Mouse (Mus musculus) T-helper 1 cell (primary cell): ENCODE results near the gene Esrrg.

Experiments used
- in situ Hi-C: fragments of 300-600 bp; cut with MboI, MseI; formaldehyde crosslinking; loops from one replicate; pipeline ENCODE4 v1.15.1; 2025; ENCODE audit warnings: high pct_unique_total_duplicates

The Esrrg gene

DNA sequence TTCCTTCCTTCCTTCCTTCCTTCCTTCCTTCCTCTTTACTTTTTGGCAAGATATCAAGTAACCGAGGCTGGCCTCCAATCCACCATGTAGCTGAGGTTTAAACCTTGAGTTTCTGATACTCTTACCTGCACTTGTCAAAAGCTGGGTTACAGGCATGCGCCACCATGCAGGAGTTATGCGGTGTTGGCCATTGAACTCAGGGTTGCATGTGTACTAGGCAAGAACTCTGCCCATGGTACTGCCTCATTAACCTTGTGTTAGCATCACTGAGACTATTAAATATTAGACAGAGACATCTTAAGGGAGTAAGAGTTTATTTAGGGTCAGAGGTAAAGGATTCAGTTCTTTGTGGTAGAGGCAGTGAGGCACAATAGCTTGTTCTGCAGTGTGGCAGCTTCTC, 161.6 kb downstream of the Esrrg start:
- in situ Hi-C loops = no loop called here

DNA sequence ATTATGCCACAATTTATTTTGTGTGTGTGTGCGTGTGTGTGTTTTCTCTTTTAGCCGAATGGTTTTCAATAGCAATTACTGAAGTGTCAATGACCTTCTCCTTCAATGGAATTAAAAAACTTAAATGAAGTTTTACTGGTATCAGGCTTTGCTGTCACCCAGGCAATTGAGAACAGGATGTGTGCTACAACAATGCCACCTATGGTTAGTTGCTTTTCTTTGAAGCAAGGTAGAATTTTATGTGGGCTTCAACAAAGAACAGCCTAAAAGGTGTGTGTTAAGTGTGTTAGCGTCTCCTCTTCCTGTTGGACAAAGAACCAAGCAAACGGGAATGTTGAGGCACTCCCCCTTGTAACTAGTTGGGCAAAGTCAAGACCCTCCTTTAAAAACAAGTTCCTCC, 162.5 kb downstream of the Esrrg start:
- in situ Hi-C loops = no loop called here

GRCm38 (mm10) chr1:187779589-187780178, 171.1 kb downstream of the Esrrg start:
- in situ Hi-C loops = no loop called here

- in situ Hi-C loops = no loop called here
Measured at GRCm38 (mm10) chr1:187785226-187785625, 176.6 kb downstream of the Esrrg start.

DNA sequence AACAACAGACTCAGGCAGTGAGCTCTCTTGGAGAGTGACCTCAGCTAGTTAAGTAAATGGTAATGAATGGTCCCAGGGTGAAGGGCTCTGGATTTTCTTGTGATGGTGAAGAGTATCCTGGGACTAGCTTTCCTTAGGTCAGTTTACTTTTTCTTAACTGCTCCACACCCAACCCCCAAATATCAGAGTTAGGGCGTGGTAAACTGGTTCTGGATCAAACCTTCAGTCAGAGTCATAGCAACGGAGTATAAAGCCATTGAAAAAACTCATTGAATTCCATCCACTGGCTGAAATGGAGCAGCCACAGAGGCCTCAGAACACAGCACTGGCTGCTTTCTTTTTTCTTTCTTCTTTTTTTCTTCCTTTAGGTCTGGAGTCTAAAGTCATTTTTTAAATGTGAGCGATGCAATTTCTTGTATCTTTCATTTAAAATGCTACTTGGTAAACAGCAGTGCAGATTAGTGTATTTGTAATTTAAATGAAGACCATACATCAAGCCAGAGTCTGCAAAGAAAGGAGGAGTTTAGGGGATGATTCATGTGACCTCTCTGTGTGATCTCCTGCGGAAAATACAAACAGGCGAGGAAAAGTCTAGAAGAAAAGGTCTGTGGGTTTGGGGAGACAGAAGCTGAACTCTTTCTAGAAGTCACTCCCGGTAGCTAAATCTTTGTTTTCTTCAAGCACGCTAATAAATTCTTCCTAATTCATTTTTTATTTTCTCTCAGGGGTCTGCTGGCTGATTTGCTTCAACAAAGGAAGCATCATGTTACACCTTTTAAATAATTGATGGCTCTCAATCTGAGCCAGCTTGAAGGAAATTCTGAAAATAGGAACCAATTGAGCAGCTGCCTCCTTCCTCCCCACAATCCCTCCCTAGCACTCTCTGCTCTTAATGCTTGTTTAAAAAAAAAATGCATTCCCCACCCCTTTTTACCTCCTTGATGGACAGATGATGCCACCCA, 178.7 kb downstream of the Esrrg start:
- in situ Hi-C loops = no loop called here

GRCm38 (mm10) chr1:187794240-187794930, 185.8 kb downstream of the Esrrg start:
- in situ Hi-C loops = no loop called here

DNA sequence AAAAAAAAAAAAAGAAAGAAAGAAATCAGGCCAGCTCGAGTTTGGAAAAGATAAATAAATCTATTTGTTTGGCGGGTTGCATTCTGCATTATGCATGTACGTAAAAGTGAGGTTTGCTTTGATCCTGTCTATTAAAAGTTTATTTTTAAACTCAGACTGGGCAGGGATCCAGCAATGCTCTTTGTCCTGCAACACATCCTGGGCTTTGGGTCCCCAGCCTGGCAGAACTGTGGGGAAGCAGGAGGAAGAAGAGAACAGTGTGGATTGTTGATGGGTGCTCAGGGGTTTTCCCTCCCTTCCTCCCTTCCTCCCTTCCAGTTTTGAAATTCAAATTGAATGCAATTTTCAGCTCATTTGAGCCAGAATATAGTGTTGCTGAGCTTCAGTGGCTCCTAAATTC, 187.0 kb downstream of the Esrrg start:
- in situ Hi-C loops = no loop called here

GRCm38 (mm10) chr1:187799300-187799699, 190.7 kb downstream of the Esrrg start:
- in situ Hi-C loops = no loop called here

DNA sequence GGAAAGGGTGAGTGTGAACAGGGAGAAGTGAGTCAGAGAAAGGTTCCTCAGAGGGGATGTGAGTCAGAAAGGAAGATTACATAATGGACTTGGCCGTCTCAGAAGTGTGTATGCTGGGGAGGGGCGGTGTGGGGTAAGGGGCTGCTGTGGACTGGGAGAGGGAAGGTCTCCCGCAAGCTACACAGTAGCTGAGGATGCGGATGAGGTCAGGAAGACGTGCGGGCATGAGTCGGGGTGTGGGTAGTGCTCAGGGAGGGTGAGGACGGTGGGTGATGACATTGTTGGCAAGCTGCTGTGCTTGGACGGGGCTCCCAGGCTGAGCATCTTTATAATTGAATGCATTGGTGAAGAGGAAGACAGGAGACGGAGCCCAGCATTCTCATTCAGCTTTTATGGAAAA, 192.2 kb downstream of the Esrrg start:
- in situ Hi-C loops = no loop called here

DNA sequence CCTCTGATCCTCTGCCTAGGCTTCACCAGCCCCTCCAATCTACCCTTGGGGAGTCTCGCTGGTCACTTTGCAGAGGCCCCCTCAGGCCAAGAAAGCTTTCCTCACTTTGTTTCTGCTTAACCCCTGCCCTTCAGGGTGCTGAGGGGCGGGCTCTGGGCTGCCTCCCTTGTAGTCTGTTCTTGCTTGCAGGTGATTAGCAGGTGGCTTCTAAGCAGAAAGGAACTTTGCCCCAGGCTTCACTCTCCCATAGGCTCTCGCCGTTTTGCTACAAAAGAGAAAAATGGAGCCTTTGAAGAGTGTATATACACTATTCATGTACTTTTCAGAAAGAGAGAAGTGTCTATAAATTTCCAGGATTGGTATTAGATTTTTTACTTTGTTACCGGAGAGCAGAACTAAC, 195.0 kb downstream of the Esrrg start:
- in situ Hi-C loops = no loop called here

- in situ Hi-C loops = no loop called here
Measured at GRCm38 (mm10) chr1:187803997-187804396, 195.4 kb downstream of the Esrrg start.

- in situ Hi-C loops = no loop called here
Measured at GRCm38 (mm10) chr1:187805001-187805400, 196.4 kb downstream of the Esrrg start.

GRCm38 (mm10) chr1:187807477-187808390, 199.1 kb downstream of the Esrrg start:
- in situ Hi-C loops = no loop called here

- in situ Hi-C loops = no loop called here
Measured at GRCm38 (mm10) chr1:187808391-187808922, 199.9 kb downstream of the Esrrg start.

- in situ Hi-C loops = no loop called here
Measured at GRCm38 (mm10) chr1:187809546-187809945, 201.0 kb downstream of the Esrrg start.

DNA sequence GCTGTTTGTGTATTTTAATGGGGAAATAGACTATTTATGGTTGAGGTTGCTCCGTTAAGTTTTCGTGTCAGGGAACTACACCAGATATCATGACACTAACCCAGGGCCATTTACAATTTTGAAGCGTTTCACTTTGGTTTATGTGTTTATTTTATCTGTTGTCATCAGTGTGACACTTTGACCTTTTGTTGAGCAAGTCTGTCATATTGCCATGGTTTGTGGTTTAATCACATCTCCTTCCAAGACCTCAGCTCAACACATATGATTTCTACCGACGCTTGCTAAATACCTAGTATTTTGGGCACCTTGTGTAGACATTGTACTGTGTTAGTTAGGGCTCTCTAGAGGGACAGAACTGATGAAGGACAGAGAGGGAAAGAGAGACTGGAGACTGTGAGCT, 210.8 kb downstream of the Esrrg start:
- in situ Hi-C loops = no loop called here

GRCm38 (mm10) chr1:187821368-187821811, 212.8 kb downstream of the Esrrg start:
- in situ Hi-C loops = no loop called here

DNA sequence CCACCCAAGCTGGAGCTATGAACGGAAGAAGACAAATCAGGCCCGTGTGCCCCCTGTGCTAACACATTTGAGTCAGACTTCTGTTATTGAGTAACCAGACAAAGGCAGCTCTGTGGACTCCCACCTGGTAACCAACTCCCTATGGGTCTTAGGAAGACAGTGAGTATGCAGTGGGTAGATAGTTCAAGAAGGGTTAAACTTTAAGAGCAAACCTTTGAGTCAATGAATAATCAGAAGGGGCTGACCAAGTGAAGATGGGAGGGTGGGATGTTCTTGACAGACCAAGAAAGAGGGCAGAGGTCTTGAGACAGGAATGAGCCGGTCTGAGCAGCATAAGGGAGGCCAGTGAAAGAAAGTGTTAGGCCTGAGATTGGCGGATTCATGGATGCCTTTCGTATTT, 214.8 kb downstream of the Esrrg start:
- in situ Hi-C loops = no loop called here

DNA sequence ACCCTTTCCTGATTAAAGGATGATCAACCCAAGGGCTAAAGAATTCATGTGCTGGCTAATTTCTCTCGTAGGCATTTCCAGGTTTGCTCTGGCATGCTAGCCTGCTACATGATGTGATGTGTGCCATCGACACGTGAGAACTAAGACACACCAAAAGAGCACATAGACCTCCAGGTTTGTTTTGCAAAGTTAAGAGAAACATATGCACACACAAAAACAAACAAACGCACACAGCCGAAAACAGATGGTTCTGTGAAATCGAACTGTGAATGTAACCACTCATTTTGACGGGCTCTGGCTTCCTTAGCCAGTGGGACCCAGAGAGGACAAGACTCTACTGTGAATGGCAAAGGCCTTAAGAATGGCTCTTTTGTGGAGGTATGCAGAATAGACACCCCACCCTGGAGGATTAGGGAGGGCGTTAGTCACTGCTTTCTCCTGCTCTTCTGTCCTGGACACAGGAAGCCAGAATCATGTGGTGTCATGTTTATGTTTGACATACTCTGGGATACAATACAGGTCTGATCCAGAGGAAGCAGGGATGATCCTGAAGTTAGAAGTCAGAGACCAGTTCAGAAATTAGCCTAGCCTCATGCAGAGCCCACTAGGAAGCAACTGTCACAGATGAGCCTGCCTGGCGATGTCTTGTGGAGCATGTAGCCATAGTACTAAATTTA, 217.0 kb downstream of the Esrrg start:
- in situ Hi-C loops = no loop called here

DNA sequence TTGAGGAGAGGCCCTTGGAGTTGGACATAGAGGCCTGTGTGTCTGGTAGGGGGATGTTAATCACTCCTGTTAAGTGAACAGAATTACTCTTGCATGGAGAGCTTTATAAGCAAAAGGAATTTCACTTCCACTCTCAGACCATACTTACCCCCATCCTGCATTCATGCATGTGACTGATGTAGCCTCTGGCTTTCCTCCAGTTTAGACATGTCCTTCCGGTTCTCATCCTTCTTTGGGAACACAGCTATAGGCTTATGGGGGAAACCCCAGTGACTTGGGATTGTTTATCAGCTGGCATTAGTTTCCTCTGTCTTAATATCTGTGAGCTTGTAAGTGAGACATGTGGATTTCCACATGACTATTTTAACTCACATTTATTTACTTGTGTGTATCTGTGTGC, 217.5 kb downstream of the Esrrg start:
- in situ Hi-C loops = no loop called here

GRCm38 (mm10) chr1:187826869-187827268, 218.3 kb downstream of the Esrrg start:
- in situ Hi-C loops = no loop called here
